Mouse (Mus musculus) spleen, postnatal 4 days (tissue): ENCODE measurements around the gene Arhgef17.

Source experiments
- DNase-seq, 2 experiments: peaks; one replicate each; pipeline ENCODE4 v3.0.0; 2022; ENCODE audit warnings: low spot score in 2 of 2

Arhgef17 gene

GRCm38 (mm10) chr7:100941169-100941568 is 9.3 kb upstream of the Arhgef17 start:
- DNase-seq = no peak

DNA sequence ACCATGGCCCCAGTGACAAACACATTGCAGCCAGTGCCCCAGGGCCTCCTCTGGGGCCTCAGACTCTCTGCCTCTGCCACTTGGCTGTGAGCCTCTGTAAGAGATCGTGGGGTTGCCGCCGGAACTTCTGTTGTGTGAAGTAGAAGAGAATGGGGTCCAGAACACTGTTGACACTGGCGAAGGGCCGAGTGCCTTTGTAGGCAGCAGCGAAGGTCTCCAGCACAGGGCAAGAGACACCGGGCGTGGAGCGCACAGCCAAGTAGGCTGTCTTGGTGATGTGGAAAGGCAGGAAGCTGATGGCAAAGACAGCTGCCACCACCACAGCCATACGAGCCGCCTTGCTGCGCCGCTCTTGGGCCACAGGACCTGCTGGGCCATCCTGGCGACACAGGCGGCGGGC is 6.2 kb upstream of the Arhgef17 start:
- DNase-seq = no peak

DNA sequence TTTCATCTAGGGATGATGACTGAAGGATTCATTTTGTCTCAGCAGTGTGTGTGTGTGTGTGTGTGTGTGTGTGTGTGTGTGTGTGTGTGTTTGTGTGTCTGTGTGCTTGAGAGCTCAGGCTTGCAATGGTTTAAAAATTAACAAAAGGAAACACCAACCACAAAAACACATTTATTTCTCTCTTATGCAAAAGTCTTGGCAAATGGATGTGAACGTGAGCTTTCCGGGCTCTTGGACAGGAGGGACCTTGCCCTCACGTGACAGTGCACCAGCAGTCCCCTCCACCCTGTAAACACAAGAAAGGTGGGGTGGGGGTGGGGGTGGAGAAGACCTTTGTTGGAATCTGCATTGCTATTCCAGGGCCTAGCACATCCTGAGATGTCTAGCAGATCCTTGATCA is 5.6 kb upstream of the Arhgef17 start:
- no peak for DNase-seq

DNA sequence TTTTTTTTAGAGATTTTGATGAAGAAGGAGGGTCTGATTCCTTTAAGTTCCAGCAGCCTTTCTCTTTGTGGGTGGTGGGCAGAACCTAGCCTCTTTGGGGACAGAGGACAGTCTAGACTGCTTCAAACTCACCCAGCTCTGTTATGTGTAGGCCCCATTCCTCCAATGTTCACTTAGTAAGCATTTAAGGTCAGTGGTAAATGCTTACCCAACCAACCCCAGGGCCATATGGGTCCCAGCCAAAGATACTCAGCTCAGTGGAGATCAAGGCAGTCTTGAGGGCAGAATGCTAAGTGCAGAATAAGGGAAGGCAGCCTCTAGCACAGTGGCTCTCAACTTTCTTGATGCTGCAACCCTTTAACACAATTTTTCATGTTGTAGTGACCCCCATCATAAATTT is 1.6 kb upstream of the Arhgef17 start:
- no peak for DNase-seq

DNA sequence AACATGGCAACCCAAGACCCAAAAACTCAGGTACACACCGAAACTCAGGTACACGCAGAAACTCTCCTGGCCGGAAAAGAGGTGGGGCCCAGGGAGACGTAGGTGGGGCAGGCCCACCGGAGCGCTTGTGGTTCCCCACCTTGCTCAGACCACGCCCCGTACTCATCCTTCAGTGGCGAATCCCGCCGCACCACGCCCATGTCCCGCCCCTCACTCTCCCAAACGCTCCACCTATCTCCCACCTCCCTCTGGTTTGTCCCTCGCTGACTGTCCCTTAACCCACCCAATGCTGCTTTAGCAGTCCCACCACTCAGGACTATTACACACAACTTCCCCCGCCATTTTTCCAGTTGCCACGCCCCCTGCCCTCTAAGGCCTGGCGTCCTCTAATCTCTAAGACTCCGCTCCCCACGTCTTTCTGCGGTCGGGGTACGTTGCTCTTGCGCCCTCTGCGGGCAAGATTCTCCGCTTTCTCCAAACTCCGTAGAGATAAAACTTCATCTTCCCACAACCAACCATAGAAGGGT is 637 bp upstream of the Arhgef17 start:
- peak; percentile 74 to 85 for DNase-seq

GRCm38 (mm10) chr7:100931316-100931925 is 486 bp downstream of the Arhgef17 start:
- no peak for DNase-seq

DNA sequence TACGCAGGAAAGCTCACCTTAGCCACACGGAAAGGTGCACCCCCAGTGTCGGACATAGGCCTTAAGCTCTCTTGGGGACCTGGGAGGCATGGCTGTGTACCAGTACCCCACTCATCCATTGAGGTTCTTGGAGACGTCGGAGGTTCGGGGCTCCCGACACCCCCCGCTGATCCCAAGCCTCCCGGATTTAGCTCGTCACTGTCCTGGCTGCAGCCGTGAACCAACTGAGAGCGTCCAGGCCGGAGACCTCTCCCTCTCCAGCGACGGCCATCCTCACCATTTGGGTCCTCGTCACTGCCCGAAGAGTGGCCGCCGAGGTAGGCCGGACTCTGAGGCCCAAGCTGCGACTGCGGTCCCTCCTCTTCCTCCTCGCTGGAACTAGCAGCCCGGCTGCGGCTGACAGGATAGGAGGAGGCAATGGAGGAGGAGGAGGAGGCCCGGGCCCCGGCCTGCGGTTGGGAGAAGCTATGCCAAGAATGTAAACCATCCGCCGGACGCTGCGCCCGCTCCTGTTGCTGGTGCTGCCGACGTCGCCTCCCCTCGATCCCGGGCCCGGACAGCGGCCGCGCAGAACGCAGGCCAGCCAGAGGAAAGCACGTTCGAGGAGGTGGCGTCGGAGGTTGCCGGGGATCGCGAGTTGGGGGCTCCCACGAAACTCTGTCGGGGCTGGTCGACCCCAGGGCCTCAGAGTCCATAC is 1.1 kb downstream of the Arhgef17 start:
- no peak for DNase-seq

DNA sequence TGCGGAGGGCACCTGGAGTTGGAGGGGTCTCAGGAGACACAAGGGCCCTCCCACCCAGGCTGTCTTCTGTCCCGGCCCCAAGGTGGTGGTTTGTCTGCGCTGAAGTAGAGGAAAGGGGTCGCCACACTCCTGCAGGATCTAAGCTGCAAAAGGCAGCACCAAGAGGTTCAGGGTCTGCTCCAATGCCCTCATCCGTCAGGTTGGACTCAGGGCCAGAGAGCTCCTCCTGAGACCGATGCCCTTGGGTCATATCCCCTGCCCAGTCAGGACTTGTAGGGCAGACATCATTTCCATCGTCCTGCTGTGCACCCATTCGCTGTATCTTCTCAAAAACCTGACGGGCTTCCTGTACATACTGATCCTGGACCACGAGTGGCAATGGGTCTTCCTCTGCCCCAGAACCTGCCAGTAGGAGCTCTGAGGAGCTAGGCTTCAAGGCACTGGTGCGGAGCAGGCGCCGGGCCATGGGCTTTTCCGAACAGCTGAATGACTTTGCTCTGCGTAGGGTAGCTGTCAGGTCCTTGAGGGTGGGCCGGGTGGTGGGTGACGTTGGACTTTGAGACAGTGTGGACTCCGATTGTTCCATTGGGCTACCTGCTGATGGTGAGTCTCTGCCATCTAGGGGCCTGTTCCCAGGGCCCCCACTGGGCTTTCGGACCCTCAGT is 2.1 kb downstream of the Arhgef17 start:
- DNase-seq = no peak

- no peak for DNase-seq
These were observed 3.5 kb downstream of the Arhgef17 start for GRCm38 (mm10) chr7:100928456-100928855.

DNA sequence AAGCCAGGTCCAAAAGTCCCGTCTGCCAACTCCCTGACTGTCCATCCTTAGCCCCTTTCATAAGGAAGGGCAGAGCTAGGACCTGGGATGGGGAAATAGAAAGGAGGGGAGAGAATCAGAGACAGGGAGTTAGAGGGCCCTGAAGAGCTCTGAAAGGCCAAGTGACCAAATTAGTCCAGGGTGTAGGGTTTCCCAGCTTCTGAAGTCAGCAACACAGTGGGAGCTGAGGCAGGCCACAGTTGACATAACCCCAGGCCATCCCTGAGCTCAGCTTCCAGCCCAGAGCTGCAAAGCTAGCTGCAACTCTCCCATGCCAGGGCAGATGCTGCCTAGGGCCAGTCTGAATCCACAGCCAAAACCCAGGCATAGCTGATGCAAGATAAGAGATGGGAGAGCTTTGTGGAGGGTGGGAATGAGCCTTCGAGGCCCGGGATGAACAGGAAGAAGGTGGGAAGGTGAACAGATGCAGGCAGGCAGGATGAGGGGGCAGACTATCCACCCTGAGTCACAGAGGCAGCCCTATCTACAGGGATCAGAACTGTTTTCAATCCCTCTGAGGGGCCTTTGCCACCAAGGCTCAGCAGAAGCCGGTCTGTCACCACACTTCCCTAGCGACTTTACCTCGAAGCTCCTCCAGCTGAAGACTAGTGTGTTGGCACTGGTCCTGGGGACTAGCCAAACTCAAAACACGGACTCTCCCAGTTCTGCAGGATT is 4.5 kb downstream of the Arhgef17 start:
- no peak for DNase-seq

- no peak for DNase-seq
These were observed 5.5 kb downstream of the Arhgef17 start for GRCm38 (mm10) chr7:100926311-100926923.

DNA sequence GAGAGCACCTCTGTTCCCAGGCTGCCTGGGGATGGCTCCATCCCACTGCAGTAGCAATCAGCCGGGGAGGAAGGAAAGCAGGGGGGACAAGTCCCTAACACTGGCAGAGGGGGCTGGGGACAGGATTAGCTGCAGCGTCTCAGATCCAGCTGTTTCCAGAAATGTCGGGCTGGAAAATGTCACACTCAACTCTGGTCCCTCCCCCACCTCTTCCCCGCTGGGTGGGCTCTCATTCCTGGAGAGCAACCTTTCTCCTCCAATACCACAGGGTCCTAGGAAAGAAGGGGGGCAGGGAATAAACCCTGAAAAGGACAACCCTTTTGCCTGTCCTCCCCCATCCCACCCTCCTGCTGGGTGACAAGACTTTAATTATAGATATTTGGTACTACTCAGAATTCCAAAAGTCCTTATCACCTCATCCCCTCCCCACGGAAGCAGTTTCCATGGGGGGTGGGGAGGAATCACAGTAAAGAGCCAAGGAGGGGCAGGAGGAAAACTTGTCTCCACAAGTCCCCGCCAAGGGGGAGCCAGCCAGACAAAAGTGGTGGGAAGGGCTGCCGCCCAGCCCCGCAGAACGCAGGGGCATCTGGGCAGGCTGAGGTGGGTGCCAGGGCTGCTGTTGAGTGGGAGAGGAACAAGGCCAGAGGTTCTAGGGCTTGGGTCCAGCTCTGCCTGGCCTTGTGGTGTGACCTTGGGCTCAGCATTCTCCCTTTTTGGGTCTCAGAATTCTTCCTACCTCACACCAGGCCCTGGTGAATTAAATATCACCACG is 7.0 kb downstream of the Arhgef17 start:
- DNase-seq = no peak

- no peak for DNase-seq
These were observed 7.7 kb downstream of the Arhgef17 start for GRCm38 (mm10) chr7:100924200-100924599.

DNA sequence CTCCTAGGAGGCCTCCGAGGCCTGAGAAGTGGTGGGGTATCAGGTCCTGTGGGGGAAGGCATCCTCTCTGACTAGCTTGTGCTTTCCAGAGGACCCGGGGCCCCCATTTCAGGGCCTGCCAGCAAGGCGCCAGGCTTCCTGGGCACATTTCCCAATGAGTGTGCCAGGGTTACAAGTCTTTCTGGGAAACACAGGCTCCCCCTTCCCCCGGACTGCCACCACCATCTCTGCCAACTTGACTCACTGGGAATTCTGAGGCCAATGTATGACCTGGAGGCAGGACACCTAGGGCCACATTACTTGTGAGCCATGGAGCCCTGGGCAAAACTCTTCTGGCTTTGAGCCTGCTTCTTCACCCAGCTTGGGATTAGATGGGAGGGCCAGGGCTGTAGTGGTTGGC is 9.0 kb downstream of the Arhgef17 start:
- no peak for DNase-seq

DNA sequence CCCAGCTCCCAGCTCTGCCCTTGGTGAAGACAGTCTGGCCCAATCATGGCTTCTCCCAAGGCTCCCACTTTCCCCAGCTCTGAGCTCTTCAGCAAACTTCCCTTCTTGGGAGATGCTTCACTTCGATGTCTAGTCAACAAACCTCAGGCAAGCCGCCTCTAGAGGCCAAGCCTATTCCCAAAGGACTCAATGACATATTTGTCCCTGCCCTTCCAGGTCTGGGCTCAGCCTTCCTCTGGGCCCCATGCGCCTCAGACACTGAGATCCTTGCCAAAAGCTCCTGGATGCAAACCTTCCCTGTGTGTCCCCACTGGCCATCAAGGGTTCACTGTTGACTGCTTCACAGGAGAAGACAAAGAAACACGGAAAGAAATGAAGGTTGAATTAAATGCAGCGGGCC is 10.6 kb downstream of the Arhgef17 start:
- DNase-seq = no peak

- no peak for DNase-seq
These were observed 12.1 kb downstream of the Arhgef17 start for GRCm38 (mm10) chr7:100919809-100920107.

- DNase-seq = no peak
These were observed 12.7 kb downstream of the Arhgef17 start for GRCm38 (mm10) chr7:100919006-100919808.

- DNase-seq = no peak
These were observed 13.7 kb downstream of the Arhgef17 start for GRCm38 (mm10) chr7:100918176-100918575.

GRCm38 (mm10) chr7:100917751-100918150 is 14.2 kb downstream of the Arhgef17 start:
- no peak for DNase-seq

DNA sequence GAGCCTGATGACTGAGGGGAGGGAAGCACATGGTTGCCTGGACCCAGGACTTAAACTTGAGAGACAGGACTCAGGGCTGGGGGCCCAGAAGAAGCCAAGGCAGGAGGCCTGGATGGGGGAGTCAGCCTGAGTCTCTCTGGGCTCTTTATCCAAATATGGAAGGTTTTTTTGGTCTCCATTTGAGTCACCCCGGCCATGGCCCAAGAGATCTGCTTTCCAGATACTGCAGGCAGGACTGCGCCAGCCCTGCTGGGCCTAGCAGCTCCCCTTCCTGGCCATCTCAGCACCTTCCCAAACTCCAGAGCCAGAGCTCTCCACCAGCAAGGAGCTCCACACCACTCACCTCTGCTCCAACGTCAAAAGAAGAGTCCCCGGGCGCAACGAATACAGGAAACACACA is 15.4 kb downstream of the Arhgef17 start:
- DNase-seq = no peak
